Mouse (Mus musculus): ENCODE data around the gene Cpt2.

Cpt2 gene

GRCm38 (mm10) chr4:107923145-107923802, at the start of gene Cpt2:
Gene Cpt2, minus strand, starts transcription at chr4:107923610.
- ChIA-PET CTCF (interaction anchor here in 2 of 4 experiments (0.5 to 1.5 kb wide), 3 partner anchors 14 to 378 kb away, joined by 3 to 4 read pairs (median 3); partner anchors contain the start of gene Zyg11b (in 1 of the 2)), POLR2A (interaction anchor here in 3 of 4 experiments (0.7 to 1.8 kb wide), 19 partner anchors 8 to 405 kb away, joined by 3 to 6 read pairs (median 3); partner anchors contain the start of genes 0610037L13Rik (in 2 of the 3) and Coa7 (in 1 of the 3))

GRCm38 (mm10) chr4:107971162-107971561, 47.8 kb upstream of the Cpt2 start:
- CTCF ChIA-PET: no interaction called here
- POLR2A ChIA-PET: interaction anchor here in 1 of 4 experiments (1.6 kb wide), 1 partner anchor 11 kb away, joined by 3 read pairs; no protein-coding TSS in a partner anchor

GRCm38 (mm10) chr4:107969781-107970180, 46.4 kb upstream of the Cpt2 start:
- CTCF ChIA-PET: interaction anchor here in 1 of 4 experiments (0.7 kb wide), 1 partner anchor 598 kb away, joined by 3 read pairs; no protein-coding TSS in a partner anchor
- POLR2A ChIA-PET: interaction anchor here in 1 of 4 experiments (0.7 to 1.5 kb wide), 5 partner anchors 8 to 95 kb away, joined by 3 to 6 read pairs (median 3); partner anchors contain the start of gene Cpt2

- CTCF ChIA-PET: interaction anchor here in 1 of 4 experiments (0.6 kb wide), 1 partner anchor 12 kb away, joined by 4 read pairs; no protein-coding TSS in a partner anchor
- POLR2A ChIA-PET: interaction anchor here in 1 of 4 experiments (1.3 to 2.3 kb wide), 2 partner anchors 9 to 28 kb away, joined by 3 to 8 read pairs; no protein-coding TSS in a partner anchor
These were observed 44.7 kb upstream of the Cpt2 start, which contains the start of gene Slc1a7 for GRCm38 (mm10) chr4:107967966-107968682. Gene Slc1a7, plus strand, starts transcription at chr4:107968332.

- CTCF ChIA-PET: interaction anchor here in 3 of 4 experiments (0.6 to 0.7 kb wide), 3 partner anchors 51 to 698 kb away, joined by 3 to 4 read pairs (median 4); no protein-coding TSS in a partner anchor
- POLR2A ChIA-PET: interaction anchor here in 2 of 4 experiments (0.8 to 2.3 kb wide), 4 partner anchors 11 to 72 kb away, joined by 3 to 8 read pairs (median 3); no protein-coding TSS in a partner anchor
These were observed 43.2 kb upstream of the Cpt2 start for GRCm38 (mm10) chr4:107966416-107967109.

- CTCF ChIA-PET: no interaction called here
- POLR2A ChIA-PET: interaction anchor here in 1 of 4 experiments (1.1 kb wide), 1 partner anchor 39 kb away, joined by 3 read pairs; no protein-coding TSS in a partner anchor
These were observed 39.4 kb upstream of the Cpt2 start for GRCm38 (mm10) chr4:107962792-107963191.

- ChIA-PET CTCF (no interaction called here), POLR2A (interaction anchor here in 1 of 4 experiments (1.1 kb wide), 1 partner anchor 38 kb away, joined by 3 read pairs; no protein-coding TSS in a partner anchor)
These were observed 38.8 kb upstream of the Cpt2 start for GRCm38 (mm10) chr4:107962044-107962732.

- CTCF ChIA-PET: interaction anchor here in 1 of 4 experiments (0.7 kb wide), 1 partner anchor 21 kb away, joined by 3 read pairs; no protein-coding TSS in a partner anchor
- POLR2A ChIA-PET: no interaction called here
These were observed 35.1 kb upstream of the Cpt2 start for GRCm38 (mm10) chr4:107958487-107958886.

- POLR2A ChIA-PET: interaction anchor here in 1 of 4 experiments (0.6 kb wide), 1 partner anchor 163 kb away, joined by 3 read pairs; no protein-coding TSS in a partner anchor
- CTCF ChIA-PET: interaction anchor here in 1 of 4 experiments (0.5 kb wide), 1 partner anchor 153 kb away, joined by 3 read pairs; no protein-coding TSS in a partner anchor
These were observed 32.3 kb upstream of the Cpt2 start for GRCm38 (mm10) chr4:107955691-107956090.

- POLR2A ChIA-PET: interaction anchor here in 1 of 4 experiments (1.3 kb wide), 1 partner anchor 13 kb away, joined by 3 read pairs; no protein-coding TSS in a partner anchor
- CTCF ChIA-PET: no interaction called here
These were observed 29.4 kb upstream of the Cpt2 start for GRCm38 (mm10) chr4:107952845-107953244.

- CTCF ChIA-PET: interaction anchor here in 1 of 4 experiments (0.6 kb wide), 1 partner anchor 1175 kb away, joined by 3 read pairs; no protein-coding TSS in a partner anchor
- POLR2A ChIA-PET: interaction anchor here in 1 of 4 experiments (1.5 kb wide), 2 partner anchors 11 to 12 kb away, joined by 3 read pairs; no protein-coding TSS in a partner anchor
These were observed 26.5 kb upstream of the Cpt2 start for GRCm38 (mm10) chr4:107949918-107950317.

- POLR2A ChIA-PET: no interaction called here
- CTCF ChIA-PET: no interaction called here
These were observed 20.7 kb upstream of the Cpt2 start for GRCm38 (mm10) chr4:107944141-107944540.

- POLR2A ChIA-PET: no interaction called here
- CTCF ChIA-PET: no interaction called here
These were observed 19.3 kb upstream of the Cpt2 start for GRCm38 (mm10) chr4:107942741-107943140.

GRCm38 (mm10) chr4:107938124-107938523, 14.7 kb upstream of the Cpt2 start:
- CTCF ChIA-PET: interaction anchor here in 3 of 4 experiments (0.7 to 1.4 kb wide), 11 partner anchors 8 to 389 kb away, joined by 3 to 6 read pairs (median 4); partner anchors contain the start of gene Cpt2 (in 1 of the 3)
- POLR2A ChIA-PET: interaction anchor here in 2 of 4 experiments (1.1 to 1.6 kb wide), 4 partner anchors 9 to 142 kb away, joined by 3 to 4 read pairs (median 3); partner anchors contain the start of gene 0610037L13Rik (in 1 of the 2)

GRCm38 (mm10) chr4:107937338-107937737, 13.9 kb upstream of the Cpt2 start:
- ChIA-PET CTCF (interaction anchor here (0.6 to 1.4 kb wide), 30 partner anchors 8 to 390 kb away, joined by 3 to 8 read pairs (median 3); partner anchors contain the start of genes 0610037L13Rik (in 1 of the 4), Cpt2 (in 1 of the 4) and Zyg11b (in 1 of the 4)), POLR2A (interaction anchor here in 2 of 4 experiments (0.7 to 1.6 kb wide), 8 partner anchors 9 to 390 kb away, joined by 3 to 4 read pairs (median 3); partner anchors contain the start of genes 0610037L13Rik (in 1 of the 2) and Cpt2 (in 1 of the 2))

GRCm38 (mm10) chr4:107935254-107935653, 11.8 kb upstream of the Cpt2 start:
- ChIA-PET POLR2A (interaction anchor here in 2 of 4 experiments (0.6 to 0.7 kb wide), 3 partner anchors 167 to 1194 kb away, joined by 3 to 4 read pairs (median 3); no protein-coding TSS in a partner anchor), CTCF (interaction anchor here in 1 of 4 experiments (0.7 kb wide), 1 partner anchor 573 kb away, joined by 4 read pairs; no protein-coding TSS in a partner anchor)

- CTCF ChIA-PET: interaction anchor here in 1 of 4 experiments (0.5 kb wide), 1 partner anchor 312 kb away, joined by 4 read pairs; no protein-coding TSS in a partner anchor
- POLR2A ChIA-PET: interaction anchor here in 2 of 4 experiments (0.5 to 1.3 kb wide), 3 partner anchors 8 to 130 kb away, joined by 3 to 5 read pairs (median 4); no protein-coding TSS in a partner anchor
These were observed 9.8 kb upstream of the Cpt2 start for GRCm38 (mm10) chr4:107933239-107933638.

Data from embryonic stem cell, embryonic (primary cell).